Mouse (Mus musculus): ENCODE measurements around the gene Lct. TPM values are rescaled to one million over a fixed set of nuclear protein-coding genes. Genes with fewer than 3 reads are reported as not detected.
A peak's percentile ranks its signal among the peaks of the same experiment; 100 is the strongest.
"Not testable (repeated sequence)": the region's sequence is repeated elsewhere in the genome, so short reads cannot be mapped to it uniquely, and the experiment has no call there.

The Lct gene
- total RNA-seq (2014; fragmentation: Nextera tagmentation), result 0.13 and 0.19 TPM in 2 replicates
- total RNA-seq (2017), result 0.15 and 0.22 TPM in 2 replicates

GRCm38 (mm10) chr1:128328218-128328617, at the start of gene Lct:
Lct (minus strand) TSS chr1:128328318.
- no peak for ATAC-seq (replicated peaks; ENCODE audit: poor library complexity, severe bottlenecking)

GRCm38 (mm10) chr1:128376841-128377240, 48.7 kb upstream of the Lct start:
- no peak for ATAC-seq (replicated peaks; ENCODE audit: poor library complexity, severe bottlenecking)

GRCm38 (mm10) chr1:128372143-128372860, 44.2 kb upstream of the Lct start:
- ATAC-seq (replicated peaks; ENCODE audit: poor library complexity, severe bottlenecking), result peak; percentile 31; the same call in 1 of the 2 replicates

- peak; percentile 85 for ATAC-seq (replicated peaks; ENCODE audit: poor library complexity, severe bottlenecking)
These were observed 40.8 kb upstream of the Lct start for GRCm38 (mm10) chr1:128368732-128369441.

- no peak for ATAC-seq (replicated peaks; ENCODE audit: poor library complexity, severe bottlenecking)
These were observed 32.5 kb upstream of the Lct start for GRCm38 (mm10) chr1:128360601-128361000.

DNA sequence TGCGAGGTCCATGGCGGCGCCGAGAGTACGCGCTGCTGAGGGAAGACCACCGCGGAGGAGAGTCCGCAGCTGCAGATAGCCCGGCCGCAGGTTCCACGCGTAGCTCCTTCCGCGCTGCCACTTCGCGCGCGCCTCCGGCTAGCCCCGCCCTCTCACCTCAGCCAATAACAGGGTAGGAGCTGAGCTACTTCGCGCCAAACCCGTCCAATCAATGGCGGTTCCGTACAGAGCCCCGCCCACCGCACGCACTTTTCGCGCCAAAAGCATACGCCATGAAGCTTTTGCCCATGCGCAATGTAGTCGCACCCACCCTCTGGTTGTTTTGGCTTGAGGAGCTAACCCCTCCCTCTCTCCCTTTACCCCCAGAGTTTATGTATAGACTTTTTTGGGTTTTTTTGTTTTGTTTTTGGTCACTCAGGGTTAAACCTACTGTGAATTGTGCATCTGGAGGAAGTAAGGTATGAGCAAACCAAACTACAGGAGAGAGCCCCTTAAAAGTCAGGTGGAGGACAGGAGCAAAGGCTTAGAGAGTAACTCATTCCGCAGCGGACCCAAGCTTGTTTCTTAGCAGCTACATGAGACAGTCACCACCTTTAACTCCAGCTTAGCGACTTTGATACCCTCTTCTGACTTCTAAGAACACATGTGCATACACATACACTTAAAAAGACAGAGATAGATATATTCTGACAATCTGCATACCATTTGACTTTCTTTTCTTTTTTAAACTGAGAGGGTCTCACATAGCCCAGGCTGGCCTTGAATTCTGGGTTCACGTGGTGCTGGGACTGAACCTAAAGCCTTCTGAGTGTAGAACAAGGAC, 31.6 kb upstream of the Lct start, which contains the start of gene Mcm6:
TSS of gene Mcm6 (minus strand) at position 111 of the 823 bp plus-strand sequence.
- ATAC-seq (replicated peaks; ENCODE audit: poor library complexity, severe bottlenecking), result peak; percentile 87

GRCm38 (mm10) chr1:128358916-128359553, 30.9 kb upstream of the Lct start:
- ATAC-seq (replicated peaks; ENCODE audit: poor library complexity, severe bottlenecking), result peak; percentile 56

- ATAC-seq (replicated peaks; ENCODE audit: poor library complexity, severe bottlenecking), result no peak
These were observed 30.2 kb upstream of the Lct start for GRCm38 (mm10) chr1:128358276-128358675.

DNA sequence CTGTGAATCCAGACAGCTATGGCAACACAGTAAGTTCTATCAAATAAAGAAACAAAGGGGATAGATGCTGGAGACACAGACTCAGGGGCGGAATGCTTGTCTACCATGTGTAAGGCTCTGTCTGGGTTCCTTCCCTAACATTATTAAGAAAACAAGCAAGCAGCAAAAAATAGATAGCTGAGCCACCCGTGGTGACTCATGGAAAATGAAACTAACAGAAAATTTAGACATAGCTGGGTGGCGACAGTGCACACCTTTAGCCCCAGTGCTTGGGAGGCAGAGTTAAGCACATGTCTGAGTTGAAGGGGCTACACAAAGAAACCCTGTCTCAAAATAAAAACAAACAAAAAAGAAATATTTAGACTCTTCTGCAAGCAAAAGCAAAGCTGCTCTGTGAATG, 29.3 kb upstream of the Lct start:
- ATAC-seq (replicated peaks; ENCODE audit: poor library complexity, severe bottlenecking), result peak; percentile 18; the same call in 1 of the 2 replicates

GRCm38 (mm10) chr1:128353092-128353491, 25.0 kb upstream of the Lct start:
- ATAC-seq (replicated peaks; ENCODE audit: poor library complexity, severe bottlenecking), result no peak

GRCm38 (mm10) chr1:128344232-128344631, 16.1 kb upstream of the Lct start:
- ATAC-seq (replicated peaks; ENCODE audit: poor library complexity, severe bottlenecking), result no peak

GRCm38 (mm10) chr1:128337708-128338320, 9.7 kb upstream of the Lct start:
- no peak for ATAC-seq (replicated peaks; ENCODE audit: poor library complexity, severe bottlenecking)

DNA sequence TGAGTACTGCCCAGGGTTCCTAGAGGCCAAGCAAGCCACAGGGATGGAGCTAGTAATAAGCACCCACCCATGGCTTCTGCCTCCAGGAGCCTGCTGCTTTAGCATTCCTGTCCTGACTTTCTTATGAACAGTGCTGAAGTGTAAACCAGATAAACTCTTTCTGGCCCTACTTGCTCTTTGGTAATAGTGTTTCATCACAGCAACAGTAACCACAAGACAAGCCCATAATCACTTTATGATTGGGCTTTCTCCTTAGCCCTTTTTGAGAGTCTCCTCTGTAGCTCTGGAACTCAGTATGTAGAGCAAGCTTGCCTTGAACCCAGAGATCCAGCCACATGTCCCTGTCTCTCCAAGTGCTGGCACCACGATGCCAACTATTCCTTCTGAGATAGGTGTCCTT, 2.2 kb upstream of the Lct start:
- ATAC-seq (replicated peaks; ENCODE audit: poor library complexity, severe bottlenecking), result peak; percentile 83

- ATAC-seq (replicated peaks; ENCODE audit: poor library complexity, severe bottlenecking), result no peak
These were observed 953 bp downstream of the Lct start for GRCm38 (mm10) chr1:128327165-128327564.

- no peak for ATAC-seq (replicated peaks; ENCODE audit: poor library complexity, severe bottlenecking)
These were observed 3.3 kb downstream of the Lct start for GRCm38 (mm10) chr1:128324776-128325175.

DNA sequence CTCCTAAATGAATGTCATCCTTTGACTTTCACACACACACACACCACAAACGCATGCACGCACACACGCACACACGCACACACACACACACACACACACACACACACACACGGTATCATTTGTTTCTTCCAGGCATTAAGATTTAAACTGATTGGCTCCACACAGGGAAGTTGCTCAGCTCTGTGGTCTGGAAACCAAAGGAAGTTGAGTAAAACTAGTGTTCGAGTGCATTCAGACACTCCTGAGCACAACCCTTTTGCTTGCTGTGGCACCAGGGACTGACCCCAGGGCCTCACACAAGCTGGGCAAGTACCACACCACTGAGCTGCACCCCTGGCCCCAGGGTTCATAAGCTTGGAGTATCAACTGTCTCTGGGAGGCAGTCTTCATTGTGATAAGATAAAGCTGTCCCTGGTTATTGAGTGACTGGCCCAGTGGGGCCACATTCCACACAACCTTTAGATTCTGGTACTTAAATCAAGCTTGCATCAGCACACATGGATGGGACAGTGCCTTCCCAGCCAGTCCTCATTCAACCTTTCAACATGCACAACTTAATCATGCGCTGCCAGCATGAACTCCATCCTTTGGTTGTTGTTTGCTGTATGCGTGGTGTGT, 5.0 kb downstream of the Lct start:
- ATAC-seq (replicated peaks; ENCODE audit: poor library complexity, severe bottlenecking), result peak; percentile 96

- ATAC-seq (replicated peaks; ENCODE audit: poor library complexity, severe bottlenecking), result not testable (repeated sequence)
These were observed 8.9 kb downstream of the Lct start for GRCm38 (mm10) chr1:128319266-128319665.

DNA sequence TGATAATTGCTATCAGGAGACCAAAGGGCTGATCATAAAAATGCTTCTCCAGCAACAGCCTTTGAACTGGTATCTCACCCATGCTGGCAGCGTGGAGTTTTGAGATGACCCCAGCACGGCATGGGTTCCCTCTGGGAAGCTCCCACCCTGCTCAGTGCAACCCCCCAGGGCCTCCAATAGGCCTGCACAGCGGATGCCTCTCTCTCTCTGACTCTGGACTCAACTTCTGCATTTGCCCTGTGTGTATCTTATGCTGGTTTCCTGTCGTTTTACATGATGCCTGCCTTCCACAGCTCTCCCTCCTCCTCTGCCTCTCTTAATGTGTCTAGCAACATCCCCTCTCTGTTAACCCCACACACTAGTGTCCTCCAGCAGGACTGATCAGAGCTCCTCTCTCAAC, 13.5 kb downstream of the Lct start:
- peak; percentile 96 for ATAC-seq (replicated peaks; ENCODE audit: poor library complexity, severe bottlenecking)

DNA sequence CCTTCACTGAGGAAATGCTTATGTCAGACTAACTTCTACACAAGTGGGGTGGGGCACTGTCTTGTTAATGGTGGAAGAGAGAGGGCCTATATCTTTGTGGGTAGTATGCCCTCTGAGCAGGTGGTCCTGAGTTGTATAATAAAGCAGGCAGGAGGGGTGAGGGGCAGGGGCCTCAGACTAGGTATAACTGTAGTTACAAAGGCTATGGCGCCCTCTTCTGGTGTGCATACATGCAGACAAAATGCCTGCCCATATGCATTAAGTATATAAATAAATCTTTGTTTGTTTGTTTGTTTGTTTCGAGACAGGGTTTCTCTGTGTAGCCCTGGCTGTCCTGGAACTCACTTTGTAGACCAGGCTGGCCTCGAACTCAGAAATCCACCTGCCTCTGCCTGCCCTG, 19.1 kb downstream of the Lct start:
- ATAC-seq (replicated peaks; ENCODE audit: poor library complexity, severe bottlenecking), result no peak

Measured in granulocyte monocyte progenitor cell, adult 5-6 weeks (primary cell).